Mouse (Mus musculus): Measurements from ENCODE around the gene Gm7168. TPM values are rescaled to one million over a fixed set of nuclear protein-coding genes. Genes with fewer than 3 reads are reported as not detected.
"Not testable (repeated sequence)": the region's sequence is repeated elsewhere in the genome, so short reads cannot be mapped to it uniquely, and the experiment has no call there.

The Gm7168 gene
- polyA plus RNA-seq, 1 experiment from 2014 or later, result not detected

- H3K9ac ChIP-seq (ENCODE audit: low read depth, low read length); ATAC-seq (replicated peaks; ENCODE audit: insufficient number of reproducible peaks, low FRiP score, low TSS enrichment); H3K27ac ChIP-seq (ENCODE audit: low read depth, low read length); H3K4me2 ChIP-seq; H3K4me3 ChIP-seq (ENCODE audit: low read depth, low read length); H3K27me3 ChIP-seq (ENCODE audit: control insufficient read depth, insufficient read depth, low read length); H3K36me3 ChIP-seq (ENCODE audit: control insufficient read depth, insufficient read depth, low read length); H3K4me1 ChIP-seq (ENCODE audit: control insufficient read depth, insufficient read depth, low read length); H3K9me3 ChIP-seq (replicated peaks; ENCODE audit: control insufficient read depth, low read length): not testable (repeated sequence)
- 82% methylated on average over 1 of the region's 1 CpGs for WGBS (ENCODE audit: insufficient replicate concordance)
Observed at GRCm38 (mm10) chr17:13951570-13951969, 3.4 kb downstream of the Gm7168 start.

GRCm38 (mm10) chr17:13958129-13958528, 10.0 kb downstream of the Gm7168 start:
- not testable (repeated sequence) for H3K4me3 ChIP-seq (ENCODE audit: low read depth, low read length); H3K27me3 ChIP-seq (ENCODE audit: control insufficient read depth, insufficient read depth, low read length); H3K9me3 ChIP-seq (replicated peaks; ENCODE audit: control insufficient read depth, low read length); H3K4me2 ChIP-seq; H3K27ac ChIP-seq (ENCODE audit: low read depth, low read length); H3K4me1 ChIP-seq (ENCODE audit: control insufficient read depth, insufficient read depth, low read length); H3K36me3 ChIP-seq (ENCODE audit: control insufficient read depth, insufficient read depth, low read length); ATAC-seq (replicated peaks; ENCODE audit: insufficient number of reproducible peaks, low FRiP score, low TSS enrichment); H3K9ac ChIP-seq (ENCODE audit: low read depth, low read length)
- 61% methylated on average over 1 of the region's 2 CpGs for WGBS (ENCODE audit: insufficient replicate concordance)

GRCm38 (mm10) chr17:13962245-13962644, 14.1 kb downstream of the Gm7168 start:
- not testable (repeated sequence) for H3K4me2 ChIP-seq; H3K27me3 ChIP-seq (ENCODE audit: control insufficient read depth, insufficient read depth, low read length); ATAC-seq (replicated peaks; ENCODE audit: insufficient number of reproducible peaks, low FRiP score, low TSS enrichment); H3K36me3 ChIP-seq (ENCODE audit: control insufficient read depth, insufficient read depth, low read length); H3K9me3 ChIP-seq (replicated peaks; ENCODE audit: control insufficient read depth, low read length); H3K9ac ChIP-seq (ENCODE audit: low read depth, low read length); H3K27ac ChIP-seq (ENCODE audit: low read depth, low read length); H3K4me1 ChIP-seq (ENCODE audit: control insufficient read depth, insufficient read depth, low read length); H3K4me3 ChIP-seq (ENCODE audit: low read depth, low read length)
- 77% methylated on average over 3 of the region's 3 CpGs for WGBS (ENCODE audit: insufficient replicate concordance)

GRCm38 (mm10) chr17:13965048-13965447, 16.9 kb downstream of the Gm7168 start:
- H3K9ac ChIP-seq (ENCODE audit: low read depth, low read length); H3K27me3 ChIP-seq (ENCODE audit: control insufficient read depth, insufficient read depth, low read length); ATAC-seq (replicated peaks; ENCODE audit: insufficient number of reproducible peaks, low FRiP score, low TSS enrichment); H3K27ac ChIP-seq (ENCODE audit: low read depth, low read length); H3K4me1 ChIP-seq (ENCODE audit: control insufficient read depth, insufficient read depth, low read length); H3K36me3 ChIP-seq (ENCODE audit: control insufficient read depth, insufficient read depth, low read length); H3K4me2 ChIP-seq; H3K9me3 ChIP-seq (replicated peaks; ENCODE audit: control insufficient read depth, low read length); H3K4me3 ChIP-seq (ENCODE audit: low read depth, low read length): not testable (repeated sequence)
- 89% methylated on average over 1 of the region's 2 CpGs for WGBS (ENCODE audit: insufficient replicate concordance)

GRCm38 (mm10) chr17:13969917-13970316, 21.7 kb downstream of the Gm7168 start:
- H3K27me3 ChIP-seq (ENCODE audit: control insufficient read depth, insufficient read depth, low read length); ATAC-seq (replicated peaks; ENCODE audit: insufficient number of reproducible peaks, low FRiP score, low TSS enrichment); H3K4me1 ChIP-seq (ENCODE audit: control insufficient read depth, insufficient read depth, low read length); H3K9ac ChIP-seq (ENCODE audit: low read depth, low read length); H3K36me3 ChIP-seq (ENCODE audit: control insufficient read depth, insufficient read depth, low read length); H3K27ac ChIP-seq (ENCODE audit: low read depth, low read length); H3K4me2 ChIP-seq; H3K4me3 ChIP-seq (ENCODE audit: low read depth, low read length); H3K9me3 ChIP-seq (replicated peaks; ENCODE audit: control insufficient read depth, low read length): not testable (repeated sequence)
- 66% methylated on average over 1 of the region's 2 CpGs for WGBS (ENCODE audit: insufficient replicate concordance)

GRCm38 (mm10) chr17:13970796-13971195, 22.6 kb downstream of the Gm7168 start:
- H3K27ac ChIP-seq (ENCODE audit: low read depth, low read length); H3K36me3 ChIP-seq (ENCODE audit: control insufficient read depth, insufficient read depth, low read length); H3K9ac ChIP-seq (ENCODE audit: low read depth, low read length); H3K4me2 ChIP-seq; H3K9me3 ChIP-seq (replicated peaks; ENCODE audit: control insufficient read depth, low read length); H3K4me3 ChIP-seq (ENCODE audit: low read depth, low read length); H3K27me3 ChIP-seq (ENCODE audit: control insufficient read depth, insufficient read depth, low read length); ATAC-seq (replicated peaks; ENCODE audit: insufficient number of reproducible peaks, low FRiP score, low TSS enrichment); H3K4me1 ChIP-seq (ENCODE audit: control insufficient read depth, insufficient read depth, low read length): not testable (repeated sequence)
- 66% methylated on average over 5 of the region's 5 CpGs for WGBS (ENCODE audit: insufficient replicate concordance)

GRCm38 (mm10) chr17:13987690-13988089, 39.5 kb downstream of the Gm7168 start:
- Histone ChIP-seq H3K9me3 (replicated peaks; ENCODE audit: control insufficient read depth, low read length) (no peaks in the 10 kb centered on the region), H3K27ac (ENCODE audit: low read depth, low read length) (no peak overlapping the region), H3K36me3 (ENCODE audit: control insufficient read depth, insufficient read depth, low read length) (no peaks in the 10 kb centered on the region), H3K4me2 (no peak overlapping the region), H3K9ac (ENCODE audit: low read depth, low read length) (no peak overlapping the region), H3K4me3 (ENCODE audit: low read depth, low read length) (no peak overlapping the region), H3K27me3 (ENCODE audit: control insufficient read depth, insufficient read depth, low read length) (no peaks in the 10 kb centered on the region), H3K4me1 (ENCODE audit: control insufficient read depth, insufficient read depth, low read length) (no peaks in the 10 kb centered on the region)
- no peak for ATAC-seq (replicated peaks; ENCODE audit: insufficient number of reproducible peaks, low FRiP score, low TSS enrichment)
- WGBS (ENCODE audit: insufficient replicate concordance), result 65% methylated on average over 1 of the region's 1 CpGs

GRCm38 (mm10) chr17:13993425-13993824, 45.3 kb downstream of the Gm7168 start:
- H3K27me3 ChIP-seq (ENCODE audit: control insufficient read depth, insufficient read depth, low read length); H3K27ac ChIP-seq (ENCODE audit: low read depth, low read length); ATAC-seq (replicated peaks; ENCODE audit: insufficient number of reproducible peaks, low FRiP score, low TSS enrichment); H3K9ac ChIP-seq (ENCODE audit: low read depth, low read length); H3K4me3 ChIP-seq (ENCODE audit: low read depth, low read length); H3K4me1 ChIP-seq (ENCODE audit: control insufficient read depth, insufficient read depth, low read length); H3K4me2 ChIP-seq; H3K36me3 ChIP-seq (ENCODE audit: control insufficient read depth, insufficient read depth, low read length); H3K9me3 ChIP-seq (replicated peaks; ENCODE audit: control insufficient read depth, low read length): not testable (repeated sequence)
- WGBS (ENCODE audit: insufficient replicate concordance), result 36% methylated on average over 2 of the region's 2 CpGs
